8 mouse cellular contexts compared by ENCODE assay signal in the genomic region with DNA sequence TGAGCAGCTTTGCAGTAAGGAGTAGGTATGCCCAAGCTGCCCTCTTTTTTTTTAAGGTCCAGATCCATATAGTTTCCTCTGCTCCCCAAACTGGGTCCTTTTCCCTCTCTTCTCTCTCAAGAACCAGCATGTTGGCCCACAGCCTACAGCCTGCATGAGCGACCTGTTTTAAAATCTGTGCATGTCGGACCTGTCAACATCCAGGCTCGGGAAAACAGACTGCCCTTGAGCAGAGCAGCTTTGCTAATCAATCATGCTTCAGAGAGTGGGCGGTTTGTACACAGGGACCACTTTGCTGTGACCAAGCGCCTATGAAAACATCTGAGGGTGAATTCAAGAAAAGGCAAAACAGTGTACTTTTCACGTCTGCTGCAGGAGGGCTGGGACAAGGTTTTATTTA.
DNase-seq lines count a peak whose midpoint lies in the region; ATAC-seq and TF ChIP-seq lines count a peak whose summit lies in the region.

No protein-coding gene starts in this region.

- no peak for TF ChIP-seq CTCF in kidney, postnatal 0 days (IDR thresholded peaks at IDR 0.05; ENCODE audit: low read depth)

- DNase-seq in kidney, postnatal 0 days (ENCODE audit: low spot score) = peak; percentile 63
- no peak for DNase-seq in kidney, adult 8-10 months
- peak; percentile 38 for DNase-seq in adrenal gland, postnatal 10 days
- peak; percentile 76 to 77 for DNase-seq in cerebellum, postnatal 10 days
- no peak for DNase-seq in spleen, postnatal 4 days (ENCODE audit: low spot score in 2 of 2)

- peaks cover 20% of the 10 kb centered on the region for H3K4me1 ChIP-seq in kidney, postnatal 0 days (replicated peaks; ENCODE audit: insufficient read depth, low read length)
- H3K4me1 ChIP-seq in hindbrain, embryonic 15.5 days (replicated peaks) = peaks cover 18% of the 10 kb centered on the region
- H3K4me1 ChIP-seq in stomach, embryonic 15.5 days = peaks cover 12% of the 10 kb centered on the region

- no peak for ATAC-seq in kidney, postnatal 0 days (replicated peaks; ENCODE audit: low FRiP score, low read depth)
- peak; percentile 88 for ATAC-seq in hindbrain, embryonic 15.5 days (ENCODE audit: low FRiP score, low read depth)
- peak; percentile 20; the same call in 1 of the 2 replicates for ATAC-seq in stomach, embryonic 15.5 days (ENCODE audit: insufficient read depth, low FRiP score, low read depth)
- ATAC-seq in megakaryocyte, adult 5-6 weeks (ENCODE audit: poor library complexity, severe bottlenecking) = no peak

- WGBS in kidney, postnatal 0 days = 7% methylated on average over 6 of the region's 6 CpGs
- WGBS in hindbrain, embryonic 15.5 days = 14% methylated on average over 6 of the region's 6 CpGs
- 11% methylated on average over 6 of the region's 6 CpGs for WGBS in stomach, embryonic 15.5 days

- peak overlapping the region; percentile 30; the same call in 1 of the 2 replicates for H3K4me2 ChIP-seq in kidney, postnatal 0 days (ENCODE audit: low read length)
- H3K4me2 ChIP-seq in hindbrain, embryonic 15.5 days = peak overlapping the region; percentile 26
- no peak overlapping the region for H3K4me2 ChIP-seq in stomach, embryonic 15.5 days

- H3K4me3 ChIP-seq in kidney, postnatal 0 days (replicated peaks; ENCODE audit: low read depth, low read length) = no peak overlapping the region
- H3K4me3 ChIP-seq in hindbrain, embryonic 15.5 days = no peak overlapping the region
- H3K4me3 ChIP-seq in stomach, embryonic 15.5 days (replicated peaks) = no peak overlapping the region

- peak overlapping the region; percentile 65 for H3K27ac ChIP-seq in kidney, postnatal 0 days
- peak overlapping the region; percentile 70 for H3K27ac ChIP-seq in hindbrain, embryonic 15.5 days (replicated peaks)
- no peak overlapping the region for H3K27ac ChIP-seq in stomach, embryonic 15.5 days

- no peak overlapping the region for H3K9ac ChIP-seq in kidney, postnatal 0 days (ENCODE audit: low read depth, low read length)
- no peak overlapping the region for H3K9ac ChIP-seq in hindbrain, embryonic 15.5 days
- H3K9ac ChIP-seq in stomach, embryonic 15.5 days = no peak overlapping the region

- H3K9me3 ChIP-seq in kidney, postnatal 0 days (replicated peaks; ENCODE audit: low read length) = no peaks in the 10 kb centered on the region
- H3K9me3 ChIP-seq in hindbrain, embryonic 15.5 days = no peaks in the 10 kb centered on the region
- H3K9me3 ChIP-seq in stomach, embryonic 15.5 days = no peaks in the 10 kb centered on the region

- no peaks in the 10 kb centered on the region for H3K36me3 ChIP-seq in kidney, postnatal 0 days (ENCODE audit: insufficient read depth, low read length)
- no peaks in the 10 kb centered on the region for H3K36me3 ChIP-seq in hindbrain, embryonic 15.5 days
- no peaks in the 10 kb centered on the region for H3K36me3 ChIP-seq in stomach, embryonic 15.5 days

- no peaks in the 10 kb centered on the region for H3K27me3 ChIP-seq in kidney, postnatal 0 days (ENCODE audit: insufficient read depth, low read length)
- H3K27me3 ChIP-seq in hindbrain, embryonic 15.5 days = no peaks in the 10 kb centered on the region
- H3K27me3 ChIP-seq in stomach, embryonic 15.5 days (replicated peaks) = no peaks in the 10 kb centered on the region

Comparison
In these comparisons a context has a peak if more than half of its experiments do, and no peak if none do; other contexts are left out.
1. DNase-seq: peak in kidney, postnatal 0 days (single experiment), adrenal gland, postnatal 10 days (single experiment) and cerebellum, postnatal 10 days (2 of 2); none in kidney, adult 8-10 months (0 of 2) and spleen, postnatal 4 days (0 of 2).
2. ATAC-seq: peak in hindbrain, embryonic 15.5 days (single experiment) and stomach, embryonic 15.5 days (single experiment); none in kidney, postnatal 0 days (single experiment) and megakaryocyte, adult 5-6 weeks (single experiment).